Mouse (Mus musculus) spleen, adult 12 weeks (tissue): Measurements from ENCODE around the gene Myh7.
"Not testable (repeated sequence)": the region's sequence is repeated elsewhere in the genome, so short reads cannot be mapped to it uniquely, and the experiment has no call there.

Experiments used
- DNase-seq: peaks from one replicate; pipeline ENCODE4 v3.0.0; 2022; ENCODE audit warnings: low spot score

Myh7 gene

DNA sequence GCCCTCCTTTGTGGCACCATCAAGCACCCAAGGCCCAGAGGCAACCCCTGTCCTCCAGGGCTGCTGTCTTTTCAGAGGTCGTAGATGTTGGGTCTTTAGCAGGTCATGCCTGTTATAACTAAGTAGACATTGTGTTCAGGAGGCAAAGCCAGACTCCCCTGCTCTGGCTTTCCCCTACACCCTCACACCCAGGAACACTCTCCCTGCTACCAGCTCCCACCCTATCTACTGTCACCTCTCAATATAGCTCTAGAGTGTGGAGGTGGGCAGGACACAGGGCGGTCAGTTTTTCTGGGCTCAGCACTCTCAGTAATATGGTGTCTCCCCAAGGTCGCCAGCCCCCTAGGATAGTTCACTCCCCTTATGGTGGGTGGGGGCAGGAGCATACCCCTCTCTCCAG, 26.6 kb downstream of the Myh7 start:
- DNase-seq = no peak

DNA sequence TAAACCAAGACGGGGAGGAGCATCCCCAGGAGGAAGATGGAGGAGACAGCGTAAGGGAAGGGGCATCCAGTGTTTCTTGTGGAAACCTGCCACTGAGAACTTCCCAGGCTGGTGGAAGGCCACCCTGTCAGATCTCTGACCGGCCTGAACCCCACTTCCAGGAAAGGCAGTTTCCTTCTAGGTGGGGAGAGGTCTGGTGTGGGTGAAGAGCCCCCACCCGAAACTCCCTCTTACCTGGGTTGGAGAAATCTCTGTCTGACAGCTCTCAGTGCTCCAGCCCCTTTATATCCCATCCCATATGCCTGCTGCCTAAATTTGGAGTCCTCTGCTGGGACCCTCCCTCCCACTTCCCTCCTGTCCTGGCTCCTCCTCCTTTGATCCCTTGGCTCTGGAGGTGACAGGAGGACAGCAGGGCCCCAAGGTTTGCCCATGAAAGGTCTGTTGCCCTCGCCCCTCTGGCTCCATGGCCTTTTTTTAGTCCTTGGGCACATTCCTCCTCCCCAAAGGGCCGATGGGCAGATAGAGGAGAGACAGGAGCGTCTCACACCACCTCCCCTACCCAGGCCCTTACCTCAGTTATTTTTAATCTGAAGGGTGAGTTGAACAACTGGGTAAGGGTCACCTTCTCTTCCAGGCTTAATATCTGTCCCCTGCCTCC, 28.0 kb downstream of the Myh7 start, which contains the start of gene Myh6:
Gene Myh6, minus strand, starts transcription at position 608 of the 658 bp plus-strand sequence.
- DNase-seq = no peak

DNA sequence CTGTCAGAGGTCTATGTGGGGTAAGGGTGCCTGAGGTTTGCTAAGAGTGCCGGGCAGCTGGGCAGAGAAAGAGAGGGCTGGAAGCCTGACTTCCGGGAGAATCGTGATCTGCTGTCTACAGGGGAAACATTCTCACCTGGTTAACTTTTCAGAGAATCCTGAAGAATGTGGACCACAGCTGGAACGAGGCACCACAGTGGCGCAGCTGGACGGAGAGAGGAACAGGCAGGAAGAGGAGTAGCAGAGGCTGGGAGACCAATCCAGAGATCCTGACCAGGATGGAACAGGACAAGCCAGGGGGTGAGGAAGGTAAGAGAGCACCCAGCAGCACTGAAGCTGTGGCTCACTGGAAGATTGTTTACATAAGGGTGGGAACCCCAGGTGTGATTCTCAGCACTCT, 28.8 kb downstream of the Myh7 start:
- DNase-seq = no peak

DNA sequence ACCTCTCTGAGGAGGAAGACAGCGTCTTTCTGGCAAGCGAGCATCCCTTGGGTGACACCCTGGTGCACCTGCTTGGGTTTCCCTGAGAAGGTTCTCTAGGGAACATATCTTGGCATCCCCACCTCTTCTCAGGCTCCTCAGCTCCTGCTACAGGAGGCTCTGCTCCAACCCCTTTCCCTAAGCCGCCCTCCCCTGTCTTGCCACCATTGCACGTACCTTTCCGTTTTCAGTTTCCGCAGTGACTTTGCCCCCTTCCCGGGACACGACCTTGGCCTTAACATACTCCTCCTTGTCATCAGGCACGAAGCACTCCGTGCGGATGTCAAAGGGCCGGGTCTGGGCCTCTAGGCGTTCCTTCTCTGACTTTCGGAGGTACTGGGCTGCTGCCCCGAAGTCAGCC, 29.4 kb downstream of the Myh7 start:
- DNase-seq = no peak

DNA sequence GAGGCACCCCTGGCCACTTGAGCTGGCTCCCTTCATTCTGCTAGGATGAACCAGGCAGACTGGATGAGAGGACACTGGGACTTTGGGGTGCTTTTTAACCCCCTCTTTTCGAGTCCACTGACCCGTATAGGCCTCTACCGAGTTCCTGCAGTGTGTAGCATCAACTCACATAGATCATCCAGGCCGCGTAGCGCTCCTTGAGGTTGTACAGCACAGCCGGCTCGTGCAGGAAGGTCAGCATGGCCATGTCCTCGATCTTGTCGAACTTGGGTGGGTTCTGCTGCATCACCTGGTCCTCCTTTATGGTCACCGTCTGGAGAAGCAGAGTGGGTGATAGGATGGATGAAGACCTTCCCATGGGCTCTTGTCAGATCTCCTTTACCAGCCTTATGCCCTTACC, 30.7 kb downstream of the Myh7 start:
- DNase-seq = no peak

DNA sequence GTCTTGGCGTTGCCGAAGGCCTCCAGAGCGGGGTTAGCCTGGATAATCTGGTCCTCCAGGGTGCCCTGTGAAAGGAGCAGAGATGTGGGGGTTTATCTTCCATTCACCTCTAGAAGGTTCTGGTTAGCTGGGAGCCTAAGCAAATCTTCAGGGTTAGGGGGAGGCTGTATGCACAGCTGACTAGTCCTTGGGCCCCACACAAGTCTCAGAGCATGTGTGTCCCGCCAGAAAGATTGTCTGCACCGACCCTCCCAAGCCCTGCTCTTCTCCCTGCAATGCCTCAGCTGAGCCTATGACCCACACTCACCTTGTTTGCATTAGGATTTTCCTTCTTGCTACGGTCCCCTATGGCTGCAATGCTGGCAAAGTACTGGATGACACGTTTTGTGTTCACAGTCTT, 31.7 kb downstream of the Myh7 start:
- DNase-seq = no peak

DNA sequence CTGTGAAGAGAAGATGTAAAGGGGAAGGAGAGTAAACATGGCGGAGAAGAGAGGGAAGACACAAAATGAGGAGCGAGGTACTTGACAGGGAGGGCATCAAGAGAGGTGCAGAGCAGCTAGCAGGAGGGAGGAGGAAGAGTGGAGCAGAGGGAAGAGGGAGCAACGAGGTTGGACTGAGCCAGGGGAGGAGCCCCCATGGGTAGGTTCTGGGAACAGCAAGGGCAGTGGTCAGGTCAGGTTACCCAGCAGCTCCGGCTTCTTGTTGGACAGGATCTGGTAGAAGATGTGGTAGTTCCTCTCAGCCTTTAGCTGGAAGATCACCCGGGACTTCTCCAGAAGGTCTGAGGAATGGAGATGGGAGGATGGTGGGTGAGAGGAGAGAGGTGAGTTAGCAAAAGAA, 32.9 kb downstream of the Myh7 start:
- DNase-seq = no peak

DNA sequence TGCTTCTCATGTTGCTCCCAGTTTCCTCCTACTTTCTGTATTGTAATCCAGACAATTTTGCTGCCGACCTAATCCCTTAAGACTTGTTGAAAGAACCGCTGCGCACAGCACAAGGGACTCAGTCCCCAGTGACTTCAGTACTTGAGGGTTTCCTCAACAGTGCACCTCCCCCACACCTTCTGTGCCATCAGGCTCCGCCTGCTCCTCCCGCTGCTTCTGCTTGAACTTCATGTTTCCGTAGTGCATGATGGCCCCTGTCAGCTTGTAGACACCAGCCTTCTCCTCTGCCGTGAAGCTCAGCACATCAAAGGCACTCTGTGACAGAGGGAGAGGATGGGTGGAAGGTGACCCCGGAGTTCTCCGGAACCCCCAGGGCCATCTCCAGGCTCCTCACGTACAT, 33.7 kb downstream of the Myh7 start:
- DNase-seq = no peak

DNA sequence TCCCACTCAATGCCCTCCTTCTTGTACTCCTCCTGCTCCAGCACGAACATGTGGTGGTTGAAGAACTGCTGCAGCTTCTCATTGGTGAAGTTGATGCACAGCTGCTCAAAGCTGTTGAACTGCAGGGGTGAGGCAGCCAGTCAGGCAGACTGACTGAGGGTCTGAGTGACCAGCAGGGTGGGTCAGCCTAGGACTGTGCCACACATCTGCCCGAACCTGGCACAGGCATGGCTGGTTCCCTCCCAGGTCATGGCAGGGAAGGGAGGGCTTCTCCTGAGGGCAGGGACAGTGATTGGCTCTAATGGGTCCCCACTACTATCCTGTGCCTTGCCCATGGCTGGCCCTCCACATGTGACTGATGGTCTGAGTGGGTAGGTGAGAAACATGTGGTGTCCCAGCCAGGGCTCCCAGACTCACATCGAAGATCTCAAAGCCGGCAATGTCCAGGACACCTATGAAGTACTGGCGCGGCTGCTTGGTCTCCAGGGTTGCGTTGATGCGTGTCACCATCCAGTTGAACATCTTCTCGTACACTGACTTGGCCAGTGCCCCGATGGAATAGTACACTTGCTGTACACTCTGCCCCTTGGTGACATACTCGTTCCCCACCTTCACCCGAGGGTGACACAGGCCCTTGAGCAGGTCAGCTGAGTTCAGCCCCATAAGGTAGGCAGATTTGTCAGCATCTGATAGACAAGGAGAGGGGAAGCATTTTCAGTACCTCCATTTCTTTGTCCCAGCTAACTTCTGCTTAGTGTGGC, 34.4 kb downstream of the Myh7 start:
- not testable (repeated sequence) for DNase-seq

DNA sequence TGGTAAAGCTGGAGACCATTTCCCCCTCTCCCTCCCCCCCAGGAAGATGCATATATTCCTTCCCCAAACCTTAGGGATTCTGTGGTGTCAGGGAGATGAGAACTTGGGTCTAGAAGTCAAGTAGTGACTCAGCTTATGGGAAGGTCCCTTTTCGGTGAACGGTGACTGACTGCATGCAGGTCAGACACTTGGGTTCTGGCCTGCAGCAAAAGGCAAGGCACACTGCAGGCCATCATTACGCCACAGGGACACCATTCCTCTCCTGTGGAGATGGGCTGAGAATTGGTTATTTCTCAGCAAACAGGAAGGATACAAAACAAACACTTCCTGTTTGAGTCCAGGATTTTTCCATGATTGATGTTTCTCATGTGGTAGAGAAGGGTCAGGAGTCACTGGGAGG, 35.2 kb downstream of the Myh7 start:
- DNase-seq = no peak

DNA sequence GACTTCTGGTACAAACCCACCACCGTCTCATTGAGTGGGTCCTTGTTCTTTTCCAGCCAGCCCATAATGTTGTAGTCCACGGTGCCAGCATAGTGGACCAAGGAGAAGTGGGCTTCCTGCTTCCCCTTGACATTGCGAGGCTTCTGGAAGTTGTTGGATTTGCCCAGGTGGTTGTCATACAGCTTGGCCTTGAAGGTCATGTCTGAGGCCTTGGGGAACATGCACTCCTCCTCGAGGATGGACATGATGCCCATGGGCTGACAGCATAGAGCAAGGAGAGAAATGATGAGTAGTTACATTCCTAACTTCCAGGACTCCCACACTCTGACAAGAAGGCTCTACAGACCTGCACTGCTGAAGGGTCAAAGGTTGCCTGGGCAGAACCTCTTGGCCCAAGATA, 35.9 kb downstream of the Myh7 start:
- DNase-seq = no peak

DNA sequence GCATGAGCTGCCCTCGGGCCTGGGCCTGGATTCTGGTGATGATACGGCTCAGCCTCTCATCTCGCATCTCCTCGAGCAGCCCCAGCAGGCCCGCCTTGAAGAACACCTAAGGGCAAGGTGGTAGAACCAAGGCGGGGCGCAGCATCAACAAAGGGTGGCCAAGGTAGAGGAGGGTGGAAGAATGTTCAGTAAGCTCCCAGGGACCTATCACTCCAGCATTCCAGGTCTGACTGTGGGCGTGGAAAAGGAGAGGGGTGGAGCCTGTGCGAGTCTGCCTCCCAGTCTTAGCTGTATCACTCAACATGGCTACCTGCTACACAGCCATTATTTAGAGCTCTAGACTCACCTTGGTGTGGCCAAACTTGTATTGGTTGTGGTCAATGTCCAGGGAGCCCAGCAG, 37.9 kb downstream of the Myh7 start:
- no peak for DNase-seq

DNA sequence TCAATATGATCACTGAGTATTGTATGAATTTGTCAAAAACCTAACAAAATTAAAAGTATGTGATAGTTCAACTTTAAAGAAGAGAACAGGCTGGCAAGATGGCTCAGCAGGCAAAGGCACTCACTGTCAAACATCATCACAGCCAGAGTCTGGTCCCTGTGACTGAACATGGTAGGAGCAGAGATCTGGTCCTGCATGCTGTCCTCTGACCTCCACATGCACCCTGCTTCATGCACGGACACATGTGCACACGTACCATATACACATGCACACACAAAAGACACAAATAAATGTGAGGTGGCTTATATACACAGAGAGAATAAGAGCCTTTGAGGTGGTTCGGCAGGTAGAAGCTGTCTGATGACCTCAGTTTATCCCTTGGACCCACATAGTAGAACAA, 38.9 kb downstream of the Myh7 start:
- no peak for DNase-seq

DNA sequence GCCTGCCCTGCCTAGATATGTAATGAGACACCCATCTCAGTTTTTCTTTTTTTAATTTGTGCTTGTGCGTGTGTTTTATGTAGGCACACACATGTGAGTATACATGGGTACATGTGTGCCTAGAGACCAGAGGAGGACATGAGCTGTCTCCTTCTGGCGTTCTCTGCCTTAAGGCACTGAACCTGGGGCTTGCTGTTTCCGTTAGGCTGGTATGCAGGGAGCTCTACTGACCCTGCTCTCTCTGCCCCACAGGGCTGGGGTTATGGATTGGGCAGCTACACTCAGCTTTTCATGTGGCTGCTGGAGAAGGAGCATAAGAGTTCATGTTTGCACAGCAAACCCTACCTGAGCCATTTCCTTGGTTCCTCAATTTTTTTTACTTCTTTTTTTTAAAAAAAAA, 40.0 kb downstream of the Myh7 start:
- no peak for DNase-seq

DNA sequence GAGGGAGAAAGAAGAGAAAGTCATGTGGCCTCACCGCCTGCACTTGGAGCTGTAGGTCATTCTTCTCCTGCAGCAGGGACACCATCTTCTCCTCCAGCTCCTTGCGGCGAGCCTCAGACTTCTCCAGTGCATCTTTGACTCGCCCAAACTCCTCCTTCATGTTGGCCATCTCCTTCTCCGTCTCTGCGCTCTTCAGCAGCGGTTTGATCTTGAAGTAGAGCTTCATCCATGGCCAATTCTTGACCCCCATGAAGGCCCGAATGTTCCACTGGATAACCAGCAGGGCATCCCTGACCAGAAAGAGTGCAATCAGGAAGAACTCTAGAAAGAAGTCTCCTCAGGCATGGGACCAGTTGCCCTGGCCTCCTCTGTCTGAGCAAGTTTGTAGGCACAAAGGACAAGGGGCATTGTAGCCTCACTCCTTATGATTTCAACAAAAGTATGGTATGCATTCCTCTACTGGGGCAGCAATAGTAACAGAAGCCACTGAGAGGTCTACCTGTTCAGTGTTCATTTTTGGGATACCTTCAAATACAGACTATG, 40.7 kb downstream of the Myh7 start:
- DNase-seq = no peak

DNA sequence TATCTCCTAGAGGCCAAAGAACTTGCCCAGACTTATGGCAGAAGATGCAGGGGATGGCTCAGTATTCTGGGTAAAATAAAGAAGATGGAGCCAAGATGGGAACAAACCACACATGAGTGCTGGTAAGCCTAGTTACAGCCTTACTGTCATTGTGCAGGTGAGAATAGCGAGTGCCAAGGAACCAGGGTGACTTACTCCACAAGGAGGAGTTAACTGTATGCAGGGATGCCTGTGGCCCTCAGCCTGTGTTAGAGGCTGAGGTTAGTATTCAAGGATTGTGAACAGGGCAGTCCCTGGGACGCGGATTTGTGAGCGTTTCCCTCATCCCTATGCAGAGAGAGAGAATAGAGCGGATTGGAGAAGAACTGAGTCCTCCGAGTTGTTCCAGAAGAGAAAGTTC, 42.8 kb downstream of the Myh7 start:
- DNase-seq = no peak

DNA sequence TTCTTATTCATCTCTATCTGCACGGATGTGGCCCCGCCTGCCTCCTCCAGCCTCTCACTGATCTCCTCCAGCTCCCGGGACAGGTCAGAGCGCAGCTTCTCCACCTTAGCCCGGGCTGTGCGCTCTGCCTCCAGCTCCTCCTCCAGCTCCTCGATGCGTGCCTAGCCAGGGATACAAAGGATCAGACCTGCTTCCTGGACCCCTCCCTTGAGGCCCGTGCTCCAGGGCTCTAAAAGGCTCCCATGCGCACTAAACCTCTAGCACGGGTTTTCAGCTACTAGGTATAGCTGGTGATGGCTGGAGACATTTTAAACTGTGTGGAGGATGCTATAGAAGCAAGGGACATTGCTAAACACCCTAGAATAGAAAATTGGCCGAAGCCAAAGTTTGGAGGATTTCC, 43.9 kb downstream of the Myh7 start:
- DNase-seq = no peak

DNA sequence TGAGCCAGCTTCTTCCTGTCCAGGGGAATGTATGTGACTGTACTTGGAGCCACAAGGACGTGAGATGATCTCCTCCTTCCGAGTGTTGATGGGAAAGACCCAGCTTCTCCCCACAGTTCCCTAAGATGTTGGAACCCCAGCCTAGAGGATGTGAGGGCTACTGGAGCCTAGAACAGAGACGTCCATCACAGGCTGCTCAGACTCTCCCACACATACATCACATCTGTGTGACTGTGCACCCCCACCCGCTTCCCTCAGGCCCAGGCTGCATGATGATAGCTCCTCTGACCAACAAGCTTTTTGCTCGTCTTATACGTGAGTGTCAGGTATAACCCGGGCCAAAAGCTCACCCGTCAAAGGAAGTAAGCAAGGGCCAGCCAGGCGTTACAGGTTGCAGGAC, 45.6 kb downstream of the Myh7 start:
- DNase-seq = no peak

DNA sequence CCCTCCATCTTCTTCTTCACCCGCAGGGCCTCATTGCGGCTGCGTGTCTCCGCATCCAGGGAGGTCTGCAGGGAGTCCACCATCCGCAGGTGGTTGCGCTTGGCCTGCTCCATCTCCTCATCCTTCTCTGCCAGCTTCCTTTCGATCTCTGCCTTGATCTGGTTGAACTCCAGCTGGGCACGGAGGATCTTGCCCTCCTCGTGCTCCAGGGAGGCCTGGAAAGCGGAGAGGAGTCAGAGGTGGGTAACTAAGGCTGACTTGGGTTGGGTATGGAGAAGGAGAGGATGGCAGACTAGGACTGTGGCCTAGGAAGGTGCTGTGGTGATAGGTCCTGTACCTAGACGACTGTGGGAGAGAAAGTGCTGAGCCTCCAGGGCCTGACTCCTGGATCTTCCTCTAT, 47.4 kb downstream of the Myh7 start:
- not testable (repeated sequence) for DNase-seq

DNA sequence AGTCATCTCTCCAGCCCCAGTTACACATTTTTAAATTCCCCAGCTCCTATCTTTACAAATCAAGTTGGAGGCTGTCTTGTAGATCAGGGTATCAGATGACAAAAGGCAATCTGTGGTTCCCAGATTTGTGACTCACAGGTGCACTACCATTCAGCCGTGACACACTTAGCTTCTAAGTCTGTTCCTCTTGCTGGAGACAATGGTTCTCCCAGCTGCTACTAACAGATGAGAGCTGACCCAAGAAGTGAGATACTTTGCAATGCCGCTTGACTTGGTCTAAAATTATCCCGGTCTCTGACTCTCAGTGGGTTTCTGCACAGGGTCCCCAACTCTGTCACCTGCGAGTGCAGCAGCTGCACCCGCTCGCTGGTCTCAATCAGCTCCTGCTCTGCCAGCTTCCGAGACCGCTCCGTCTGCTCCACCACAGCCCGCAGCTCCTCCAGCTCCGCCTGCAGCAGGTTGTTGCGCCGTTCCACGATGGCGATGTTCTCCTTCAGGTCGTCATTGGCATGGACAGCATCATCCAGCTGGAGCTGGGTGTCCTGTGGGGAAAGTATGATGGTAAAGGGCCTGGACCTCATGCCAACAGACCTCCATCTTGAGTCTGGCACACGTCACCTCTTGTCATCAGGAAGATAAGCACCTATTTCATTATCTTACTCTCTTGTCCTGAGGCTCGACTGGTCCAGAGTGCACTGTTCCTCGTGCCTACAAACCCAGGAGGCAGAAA, 48.3 kb downstream of the Myh7 start:
- DNase-seq = no peak

DNA sequence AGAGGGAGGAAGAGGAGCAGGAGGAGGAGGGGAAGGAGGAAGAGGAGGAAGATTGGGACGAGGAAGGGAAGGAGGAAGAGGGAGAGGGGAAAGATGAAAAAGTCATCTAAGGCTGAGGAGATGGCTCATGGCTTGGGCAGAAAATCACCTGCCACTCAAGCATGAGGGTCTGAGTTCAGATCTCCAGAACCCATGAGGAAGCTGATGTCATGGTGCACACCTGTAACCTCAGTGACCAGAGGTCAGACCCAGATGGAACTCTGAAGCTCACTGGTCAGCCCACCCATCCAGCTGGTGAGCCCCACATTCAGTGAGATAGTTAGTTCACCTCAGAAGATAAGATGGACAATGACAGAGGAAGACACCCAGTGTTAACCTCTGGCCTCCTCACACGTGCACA, 49.5 kb downstream of the Myh7 start:
- DNase-seq = no peak

DNA sequence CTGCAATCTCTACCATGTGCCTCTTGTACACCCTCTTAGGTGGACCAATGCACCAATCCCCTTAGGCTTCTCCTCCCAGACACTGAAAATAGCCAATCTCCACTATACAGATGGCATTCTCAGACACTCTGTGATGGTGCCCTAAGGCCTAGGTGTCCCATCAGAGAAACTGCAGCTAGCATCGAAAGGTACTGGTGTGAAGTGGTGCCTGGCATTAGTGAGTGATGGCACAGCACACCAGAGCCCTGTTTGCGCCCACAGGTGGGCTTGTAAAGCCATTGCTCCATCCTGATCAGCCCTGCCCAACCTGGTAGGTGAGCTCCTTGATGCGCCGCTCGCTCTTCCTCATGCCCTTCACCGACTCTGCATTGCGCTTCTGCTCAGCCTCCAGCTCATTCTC, 50.5 kb downstream of the Myh7 start:
- DNase-seq = no peak

DNA sequence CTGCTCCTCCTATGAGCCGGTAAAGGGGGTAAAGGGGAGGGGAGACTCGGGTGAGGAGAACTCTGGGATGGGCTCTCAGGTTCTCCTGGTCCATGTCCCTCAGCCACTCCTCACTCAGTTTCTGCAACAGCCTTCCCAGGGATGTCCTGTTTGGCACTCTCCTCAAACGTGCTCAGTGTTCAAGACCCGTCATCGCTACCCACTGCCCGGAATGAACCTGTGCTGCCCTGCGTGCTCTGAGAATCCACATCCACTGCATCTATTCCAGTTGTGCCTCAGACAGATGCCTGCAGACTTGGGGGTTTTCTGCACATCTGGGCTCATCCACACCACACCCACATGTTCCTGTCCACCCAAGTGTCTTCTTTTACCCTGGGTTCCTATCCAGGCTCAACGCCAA, 51.9 kb downstream of the Myh7 start:
- DNase-seq = no peak
